Mouse (Mus musculus): ENCODE results near the gene Hipk1.

Hipk1 gene

DNA sequence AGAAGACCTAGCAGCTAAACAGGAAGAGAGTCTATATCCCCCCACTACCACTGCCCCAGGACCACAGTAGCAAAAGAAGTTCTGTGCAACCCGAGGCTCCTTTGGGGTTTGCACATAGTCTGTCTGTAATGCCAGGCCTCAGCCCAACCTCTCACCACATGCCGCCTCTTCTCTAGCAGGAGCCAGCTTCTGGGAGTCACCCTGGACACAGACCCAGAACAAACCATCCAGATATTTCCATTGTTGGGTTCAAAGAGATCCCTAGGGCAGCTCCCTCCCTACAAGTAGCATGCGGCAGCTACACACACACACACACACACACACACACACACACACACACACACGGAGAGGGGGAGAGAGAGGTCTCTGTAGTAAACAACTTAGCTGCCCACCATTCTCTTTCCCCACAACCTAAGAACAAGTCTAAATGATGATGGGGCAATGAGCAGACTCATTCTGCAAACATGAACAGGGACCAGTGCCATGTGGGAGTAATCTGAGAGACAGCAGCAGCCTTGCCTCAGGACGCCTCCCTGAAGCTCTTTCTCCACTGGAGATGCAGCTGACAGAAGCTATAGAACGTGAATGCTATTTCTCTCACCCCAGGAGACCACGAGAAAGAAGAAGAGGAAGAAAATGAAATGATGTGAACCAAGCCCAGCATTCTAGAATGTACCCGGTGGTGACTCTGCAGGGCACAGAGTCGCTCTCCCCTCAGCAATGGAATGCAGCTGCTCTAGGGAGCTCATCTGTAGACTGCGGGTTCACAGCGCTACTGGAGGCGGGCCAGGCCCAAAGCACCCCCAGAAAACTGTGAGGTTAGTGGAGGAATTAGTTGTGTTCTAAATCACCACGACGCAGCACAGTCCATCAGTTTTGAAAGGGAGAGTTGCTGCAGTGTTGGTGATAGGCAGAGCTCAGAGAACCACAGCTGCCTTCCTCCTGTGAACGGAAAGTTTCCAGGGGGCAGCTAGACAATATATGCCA, 74.3 kb downstream of the Hipk1 start:
- in situ Hi-C loops (cut with MboI, MseI): no loop called here

DNA sequence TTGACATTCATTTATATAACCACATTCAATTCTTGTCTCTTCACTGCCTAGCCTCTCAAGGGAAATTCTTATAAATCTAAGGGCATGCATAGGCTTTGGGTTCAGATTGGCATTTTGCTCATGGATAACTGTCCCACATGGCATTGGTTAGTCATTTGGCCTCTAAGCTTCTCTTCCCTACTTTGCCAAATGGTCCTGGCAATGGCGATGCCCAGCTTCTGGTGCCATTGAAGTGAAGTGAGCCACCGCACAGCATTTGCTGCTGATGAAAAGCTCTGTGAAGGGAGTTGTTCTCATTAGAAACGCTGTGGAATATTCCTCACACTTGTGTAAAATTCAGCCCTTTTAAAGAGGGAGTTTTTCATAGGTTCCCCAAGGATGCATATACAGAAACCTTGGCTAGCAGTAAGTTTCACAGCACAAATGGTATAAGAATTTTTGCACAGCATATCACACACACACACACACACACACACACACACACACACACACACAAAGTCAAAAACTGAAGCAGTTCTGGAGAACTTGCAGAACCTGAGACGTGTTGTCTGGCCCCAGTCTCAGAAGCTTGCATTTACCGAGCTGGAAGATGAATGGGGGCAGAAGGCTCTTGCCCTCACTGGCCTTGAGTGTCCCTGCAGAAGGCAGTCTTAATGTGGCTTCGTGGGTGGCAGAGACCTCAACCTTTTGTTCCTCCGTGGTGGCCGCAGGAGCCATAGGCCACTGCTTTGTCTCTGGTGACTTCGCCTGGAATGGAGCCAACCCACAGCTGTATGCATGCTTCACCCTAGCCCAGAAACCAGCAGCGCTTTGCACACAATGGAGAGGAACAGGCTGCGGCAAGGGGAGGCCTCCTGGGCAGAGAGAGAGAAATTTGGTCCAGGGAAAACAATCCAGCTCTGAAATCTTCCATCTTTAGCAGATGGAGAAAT, 75.3 kb downstream of the Hipk1 start:
- in situ Hi-C loops (cut with MboI, MseI): no loop called here

DNA sequence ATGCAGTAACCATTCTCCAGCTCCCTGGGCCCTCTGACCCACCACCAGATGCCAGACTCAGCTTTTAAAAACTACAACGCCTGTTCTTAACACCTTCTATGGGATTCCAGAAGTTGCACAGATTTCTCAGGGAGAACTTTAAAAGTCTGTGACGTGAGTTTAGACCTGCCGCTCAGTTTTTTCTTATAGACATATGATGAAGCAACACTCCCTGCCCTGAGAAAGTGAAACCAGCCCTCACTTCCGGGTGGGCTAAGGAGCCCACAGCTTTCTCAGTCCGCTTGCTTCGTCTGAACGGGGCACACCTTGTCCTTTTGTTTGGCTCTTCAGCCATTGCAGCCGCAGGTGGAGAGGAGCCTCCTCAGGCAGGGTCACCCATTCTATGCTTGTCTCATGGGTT, 76.4 kb downstream of the Hipk1 start:
- in situ Hi-C loops (cut with MboI, MseI): no loop called here

DNA sequence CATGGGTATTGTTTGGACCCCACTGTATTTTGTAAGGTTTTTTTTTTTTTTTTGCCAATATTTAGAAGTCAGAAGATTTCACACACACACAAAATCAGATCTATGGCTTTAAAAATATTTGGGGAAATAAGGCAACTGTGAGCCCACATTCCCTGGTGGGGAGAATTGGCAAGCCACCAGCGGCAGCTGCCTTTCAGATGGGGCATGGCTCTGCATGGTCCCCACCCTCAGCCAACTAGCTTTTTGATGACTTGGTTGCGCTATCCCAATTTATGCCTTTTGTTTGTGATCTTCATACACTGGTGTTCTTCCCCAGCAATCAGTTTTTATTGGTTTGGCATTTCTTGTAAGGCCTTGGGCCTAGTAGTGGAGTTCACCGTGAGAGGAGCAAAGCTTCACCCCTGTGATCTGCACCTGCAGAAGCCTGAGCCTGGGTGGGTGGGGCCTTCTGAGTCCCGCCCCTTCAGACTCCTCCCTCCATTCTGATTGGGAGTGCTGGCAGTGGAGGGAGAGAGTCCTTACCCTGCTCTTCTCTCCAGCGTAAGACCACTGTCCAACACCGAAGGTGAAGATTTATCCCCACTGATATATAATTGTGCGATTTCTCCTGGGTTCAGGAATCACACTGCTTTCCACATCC, 77.0 kb downstream of the Hipk1 start:
- in situ Hi-C loops (cut with MboI, MseI): no loop called here

DNA sequence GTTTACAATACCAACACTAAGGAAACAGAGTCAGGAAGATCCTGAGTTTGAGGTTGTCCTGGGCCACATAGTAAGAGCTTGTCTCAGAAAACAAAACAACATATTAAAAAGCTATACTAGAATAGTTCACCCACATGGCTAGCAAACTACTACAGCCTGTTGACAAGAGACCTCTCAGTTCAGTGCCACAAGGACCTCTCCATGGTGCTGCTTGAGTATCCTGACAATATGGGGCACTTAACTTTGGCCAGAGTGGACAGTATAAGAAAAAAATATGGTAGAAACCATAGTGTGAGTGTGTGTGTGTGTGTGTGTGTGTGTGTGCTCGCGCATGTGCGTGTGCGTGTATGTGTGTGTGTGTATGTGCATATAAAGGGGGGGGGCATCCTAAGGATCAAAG, 79.2 kb downstream of the Hipk1 start:
- in situ Hi-C loops (cut with MboI, MseI): no loop called here

DNA sequence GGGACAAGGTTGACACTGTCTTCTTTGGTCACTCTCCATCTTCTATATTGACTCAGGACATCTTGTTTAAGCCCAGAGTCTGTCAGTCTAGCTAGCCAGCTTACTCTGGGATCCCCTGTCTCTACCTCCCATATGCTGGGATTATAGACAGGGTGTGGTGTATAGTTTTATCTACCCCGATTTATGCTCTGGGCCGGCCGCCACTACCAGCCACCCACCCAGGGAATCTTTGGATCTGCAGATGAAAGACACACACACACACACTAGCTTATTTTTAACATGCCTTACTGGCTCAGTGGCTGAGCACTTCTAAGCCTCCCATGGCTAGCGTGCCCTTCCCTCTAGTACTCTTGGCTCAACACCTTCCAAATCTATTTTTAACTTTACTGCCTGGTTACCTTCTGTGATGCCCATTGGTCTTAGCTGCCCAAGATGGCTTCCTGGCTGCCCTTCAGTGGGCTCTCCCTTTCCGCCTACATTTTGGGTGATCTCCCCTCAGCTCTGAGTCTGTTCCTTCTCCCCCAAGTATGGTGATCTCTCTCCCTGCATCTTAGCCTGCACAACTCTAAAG, 81.8 kb downstream of the Hipk1 start:
- in situ Hi-C loops (cut with MboI, MseI): no loop called here

DNA sequence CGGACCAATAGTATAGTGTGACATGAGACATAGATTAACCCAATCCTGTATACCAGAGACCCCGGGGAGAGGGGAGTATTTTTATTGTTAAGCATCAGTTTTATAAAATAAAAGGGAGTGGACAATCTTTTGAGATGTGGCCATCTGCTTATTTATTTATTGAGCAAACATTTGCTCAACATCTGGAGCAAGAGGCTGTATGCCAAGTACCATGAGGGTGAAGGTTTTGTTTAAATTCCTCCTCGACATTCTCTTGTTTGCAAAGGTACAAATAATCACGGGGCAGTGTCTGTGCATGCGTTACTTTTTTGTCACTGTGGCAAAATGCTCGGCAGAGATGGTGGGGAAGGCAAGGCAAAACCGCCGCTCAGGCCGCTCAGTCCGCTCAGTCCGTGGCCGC, 85.9 kb downstream of the Hipk1 start:
- in situ Hi-C loops (cut with MboI, MseI): no loop called here

DNA sequence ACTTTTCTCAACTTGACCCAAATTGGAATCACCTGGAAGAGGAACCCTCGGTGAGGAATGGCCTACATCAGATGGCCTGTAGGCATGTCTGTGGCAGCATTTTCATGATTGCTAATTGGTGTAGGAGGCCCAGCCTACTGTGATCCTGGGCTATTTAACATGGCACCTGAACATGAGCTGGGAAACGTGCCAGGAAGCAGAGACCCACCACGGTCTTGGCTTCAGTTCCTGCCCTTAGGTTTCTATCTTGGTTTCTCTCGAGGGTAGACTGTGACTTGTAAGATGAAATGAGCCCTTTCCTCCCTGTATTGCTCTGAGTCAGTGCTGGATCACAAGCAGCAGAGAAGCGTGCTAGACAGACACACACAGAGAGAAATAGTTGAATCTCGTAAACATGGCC, 86.7 kb downstream of the Hipk1 start:
- in situ Hi-C loops (cut with MboI, MseI): no loop called here

DNA sequence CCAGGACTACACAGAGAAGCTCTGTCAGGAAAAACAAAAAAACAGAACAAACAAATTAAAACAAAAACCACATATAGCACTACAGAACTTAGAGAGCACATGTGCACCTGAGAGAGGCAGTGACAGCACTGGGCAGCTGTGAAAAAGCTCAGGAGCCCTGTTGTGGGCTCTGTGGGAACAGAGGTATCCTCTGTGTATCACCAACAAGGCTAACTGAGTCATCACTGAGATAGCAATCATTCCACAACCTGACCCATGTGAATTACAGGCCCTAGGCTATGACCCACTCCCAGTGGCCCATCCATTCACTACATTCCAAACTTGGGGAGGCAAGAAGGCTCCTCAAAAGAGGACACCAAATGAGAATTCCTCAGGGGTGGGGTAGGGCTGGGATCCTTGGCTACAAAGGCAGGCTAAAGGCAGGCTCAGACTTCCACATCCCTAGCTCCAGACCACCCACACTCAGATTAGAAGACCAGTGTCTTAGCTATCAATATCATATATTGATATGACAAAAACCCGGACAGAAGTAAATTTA, 94.9 kb downstream of the Hipk1 start:
- in situ Hi-C loops (cut with MboI, MseI): no loop called here

DNA sequence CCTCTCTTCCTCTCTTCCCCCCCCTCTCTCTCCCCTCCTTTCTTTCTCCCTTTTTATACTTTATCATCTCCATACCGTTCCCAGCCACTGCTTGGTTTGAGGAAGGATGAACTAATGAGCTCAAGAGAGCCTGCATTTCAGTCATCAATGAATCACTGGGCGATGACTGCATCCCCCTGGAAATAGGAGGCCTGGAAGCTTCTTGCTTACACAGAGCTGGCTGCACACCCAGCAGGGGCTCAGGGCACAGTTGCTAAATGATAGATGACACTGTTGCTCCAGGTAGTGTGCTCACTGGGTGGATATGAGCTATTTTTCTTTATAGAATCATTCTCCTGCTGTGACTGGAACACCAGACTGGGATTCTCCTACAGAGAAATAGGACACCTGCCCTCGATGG, 95.8 kb downstream of the Hipk1 start:
- in situ Hi-C loops (cut with MboI, MseI): no loop called here

DNA sequence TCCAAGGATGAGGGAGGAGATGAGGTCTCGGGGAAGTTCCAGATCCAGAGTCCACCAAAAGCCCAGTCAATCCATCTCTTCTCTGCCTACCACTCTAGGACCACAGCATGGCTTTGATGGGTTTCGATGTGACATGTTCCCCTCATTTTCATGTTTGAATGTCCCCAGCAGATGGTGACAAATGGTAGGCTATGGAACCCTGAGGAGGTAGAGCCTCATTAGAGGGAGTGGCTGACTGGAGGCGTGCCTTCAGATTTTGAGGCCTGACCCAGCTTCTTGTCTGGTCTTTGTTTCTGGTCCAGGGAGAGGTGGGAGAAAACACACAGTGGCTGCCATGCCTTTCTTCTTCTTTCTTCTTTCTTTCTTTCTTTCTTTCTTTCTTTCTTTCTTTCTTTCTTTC, 100.9 kb downstream of the Hipk1 start:
- in situ Hi-C loops (cut with MboI, MseI): no loop called here

Measured in T-helper 2 cell (primary cell).